Mouse (Mus musculus) hindbrain, embryonic 10.5 days (tissue): ENCODE results near the gene 0610030E20Rik. TPM values are rescaled to one million over a fixed set of nuclear protein-coding genes. Genes with fewer than 3 reads are reported as not detected.

Experiments used
- DNase-seq: peaks from one replicate; pipeline ENCODE4 v3.0.0-alpha.2; 2017; ENCODE audit warnings: low spot score
- H3K27ac ChIP-seq: fragments of 300-500 bp; sonication (generic); 2 replicates; pipeline ENCODE4 v1.5.1; 2016; ENCODE audit warnings: mild to moderate bottlenecking, moderate library complexity
- H3K27me3 ChIP-seq: fragments of 300-500 bp; sonication (generic); 2 replicates; pipeline ENCODE4 v1.6.1; 2016; ENCODE audit warnings: mild to moderate bottlenecking; ENCODE audit not compliant: poor library complexity, insufficient read depth, severe bottlenecking
- H3K36me3 ChIP-seq: fragments of 300-500 bp; sonication (generic); 2 replicates; pipeline ENCODE4 v1.6.1; 2016; ENCODE audit warnings: mild to moderate bottlenecking, moderate library complexity
- H3K4me1 ChIP-seq: fragments of 300-500 bp; sonication (generic); replicated peaks from 2 replicates; pipeline ENCODE4 v1.6.1; 2016; ENCODE audit warnings: mild to moderate bottlenecking
- H3K4me3 ChIP-seq: fragments of 300-500 bp; sonication (generic); 2 replicates; pipeline ENCODE4 v1.5.1; 2016; ENCODE audit warnings: mild to moderate bottlenecking, moderate library complexity
- H3K9me3 ChIP-seq: fragments of 300-500 bp; sonication (generic); 2 replicates; pipeline ENCODE4 v1.6.1; 2016; ENCODE audit warnings: mild to moderate bottlenecking, moderate library complexity
- WGBS: fragments of 180-500 bp; shearing (Covaris S2); methylation state at CpG from one replicate; pipeline ENCODE4 v1.1.7; 2016; 5-methylcytosine and 5-hydroxymethylcytosine counted together
- polyA plus RNA-seq: library from polyadenylated mRNA; unstranded; fragments of >200 nt; fragmentation: Nextera tagmentation; extraction: Ambion mirVana; gene quantifications from 2 replicates; pipeline ENCODE4 v1.2.1, GENCODE M21; 2016

0610030E20Rik gene
- polyA plus RNA-seq, 1 experiment from 2014 or later: 25.5 TPM

DNA sequence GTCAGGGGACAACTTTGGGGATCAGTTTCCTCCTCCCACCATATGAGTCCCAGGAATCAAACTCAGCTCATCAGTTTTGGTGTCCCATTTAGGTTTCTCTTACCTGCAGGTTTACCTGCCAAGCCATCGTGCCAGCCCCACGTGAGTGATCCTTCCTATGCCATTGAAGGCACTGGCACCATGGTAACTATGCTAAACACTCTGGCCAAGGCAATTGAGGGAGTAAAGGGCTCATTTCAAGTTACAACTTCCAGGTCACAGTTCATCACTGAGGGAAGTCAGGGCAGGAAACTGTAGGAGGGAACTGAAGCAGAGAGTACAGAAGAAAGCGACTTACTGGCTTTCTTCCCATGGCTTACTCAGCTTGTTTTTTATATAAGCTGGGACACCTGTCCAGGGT lies 19.2 kb downstream of the 0610030E20Rik start:
- no peaks in the 10 kb centered on the region for H3K9me3 ChIP-seq
- WGBS: 66% methylated on average over 3 of the region's 3 CpGs
- H3K27me3 ChIP-seq: no peaks in the 10 kb centered on the region
- H3K27ac ChIP-seq: no peak overlapping the region
- peaks cover 18% of the 10 kb centered on the region for H3K4me1 ChIP-seq
- H3K4me3 ChIP-seq: no peak overlapping the region
- no peak for DNase-seq
- no peaks in the 10 kb centered on the region for H3K36me3 ChIP-seq

GRCm38 (mm10) chr6:72366844-72367443 lies 19.8 kb downstream of the 0610030E20Rik start, which contains the start of gene Rnf181:
Gene Rnf181 (minus strand): TSS chr6:72366956.
- Histone ChIP-seq H3K27ac (no peak within 1 kb of the TSS), H3K27me3 (no peaks in the 10 kb centered on the region), H3K4me1 (peaks cover 17% of the 10 kb centered on the region), H3K4me3 (no peak within 1 kb of the TSS), H3K36me3 (no peaks in the 10 kb centered on the region), H3K9me3 (no peaks in the 10 kb centered on the region)
- no peak for DNase-seq
- WGBS: 78% methylated on average over 4 of the region's 4 CpGs

DNA sequence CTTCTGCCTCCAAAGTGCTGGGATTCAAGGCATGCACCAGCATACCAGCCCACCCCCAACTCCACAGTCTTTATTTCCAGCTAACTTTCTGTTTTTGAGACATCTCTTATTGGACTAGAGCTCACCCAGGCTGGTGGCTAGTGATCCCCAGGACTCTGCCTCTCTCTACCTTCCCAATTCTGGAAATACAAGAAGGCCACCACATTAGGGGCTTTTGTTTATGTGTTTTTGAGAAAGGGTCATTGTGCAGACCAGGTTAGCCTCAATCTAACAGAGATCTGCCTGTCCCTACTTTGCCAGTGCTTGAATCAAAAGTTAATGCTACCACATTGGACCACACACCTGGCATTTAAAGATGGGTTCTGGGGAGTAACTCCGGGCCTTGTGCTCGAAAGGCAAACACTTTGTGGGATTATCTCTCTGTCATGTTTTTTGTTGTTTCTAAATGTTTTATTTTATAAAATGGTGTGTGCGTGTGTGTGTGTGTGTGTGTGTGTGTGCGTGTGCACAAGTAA lies 20.4 kb downstream of the 0610030E20Rik start:
- WGBS: 72% methylated on average over 4 of the region's 4 CpGs
- Histone ChIP-seq H3K4me3 (no peak overlapping the region), H3K27ac (no peak overlapping the region), H3K36me3 (no peaks in the 10 kb centered on the region), H3K27me3 (no peaks in the 10 kb centered on the region), H3K4me1 (peaks cover 17% of the 10 kb centered on the region), H3K9me3 (no peaks in the 10 kb centered on the region)
- no peak for DNase-seq

- Histone ChIP-seq H3K36me3 (no peaks in the 10 kb centered on the region), H3K4me1 (peaks cover 11% of the 10 kb centered on the region), H3K9me3 (no peaks in the 10 kb centered on the region), H3K27ac (no peak overlapping the region), H3K27me3 (no peaks in the 10 kb centered on the region), H3K4me3 (no peak overlapping the region)
- no peak for DNase-seq
- 81% methylated on average over 4 of the region's 4 CpGs for WGBS
These were observed 22.4 kb downstream of the 0610030E20Rik start for GRCm38 (mm10) chr6:72369557-72369956.

DNA sequence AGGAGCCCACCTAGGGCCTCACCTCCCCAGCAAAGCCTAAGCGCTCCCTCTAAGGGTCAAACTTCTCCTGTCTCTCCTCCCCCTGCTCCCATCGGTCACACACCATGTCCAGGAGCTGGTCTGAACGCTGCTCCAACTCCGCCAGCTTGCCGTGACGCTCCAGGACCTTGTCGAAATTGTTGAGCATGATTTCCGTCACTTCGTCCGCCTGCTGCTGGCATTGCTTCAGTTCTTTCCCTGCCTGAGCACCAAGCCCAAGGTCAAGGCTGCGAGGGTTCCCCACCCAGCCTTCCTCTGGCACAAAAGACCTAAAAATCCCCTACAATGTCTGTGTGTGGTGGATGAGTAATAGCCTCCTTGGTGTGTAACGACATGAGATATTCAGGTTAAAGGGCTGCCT lies 23.0 kb downstream of the 0610030E20Rik start:
- Histone ChIP-seq H3K27me3 (no peaks in the 10 kb centered on the region), H3K4me1 (peaks cover 11% of the 10 kb centered on the region), H3K36me3 (no peaks in the 10 kb centered on the region), H3K4me3 (no peak overlapping the region), H3K9me3 (no peaks in the 10 kb centered on the region), H3K27ac (no peak overlapping the region)
- DNase-seq: no peak
- WGBS: 80% methylated on average over 12 of the region's 12 CpGs

DNA sequence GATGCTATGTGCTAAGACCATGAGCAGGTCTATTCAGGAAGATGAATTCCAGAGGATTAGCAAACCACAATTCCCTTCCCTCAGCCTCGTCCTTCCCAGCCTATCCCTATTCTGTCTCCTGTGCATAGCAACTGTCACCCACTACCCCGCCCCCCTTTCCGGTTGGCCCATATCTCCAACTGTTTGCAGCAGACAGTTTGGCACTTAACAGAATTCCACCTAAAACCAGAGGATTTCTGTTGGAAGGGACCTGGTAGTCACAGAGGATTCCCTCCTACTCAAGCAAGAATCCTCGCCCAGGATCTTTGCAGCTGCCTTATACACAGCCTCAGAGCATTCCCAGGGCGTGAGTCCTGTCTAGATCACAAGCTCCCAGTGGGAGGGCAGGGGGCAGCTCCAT lies 24.0 kb downstream of the 0610030E20Rik start:
- Histone ChIP-seq H3K36me3 (no peaks in the 10 kb centered on the region), H3K4me1 (peaks cover 11% of the 10 kb centered on the region), H3K9me3 (no peaks in the 10 kb centered on the region), H3K27me3 (no peaks in the 10 kb centered on the region), H3K27ac (peak overlapping the region; percentile 43), H3K4me3 (no peak overlapping the region)
- no peak for DNase-seq
- WGBS: 49% methylated on average over 5 of the region's 5 CpGs

- 24% methylated on average over 1 of the region's 1 CpGs for WGBS
These were observed 24.5 kb downstream of the 0610030E20Rik start for GRCm38 (mm10) chr6:72371571-72371970.

GRCm38 (mm10) chr6:72373184-72373583 lies 26.1 kb downstream of the 0610030E20Rik start:
- Histone ChIP-seq H3K9me3 (no peaks in the 10 kb centered on the region), H3K27ac (no peak overlapping the region), H3K36me3 (no peaks in the 10 kb centered on the region), H3K4me1 (peaks cover 11% of the 10 kb centered on the region), H3K27me3 (peaks cover 4% of the 10 kb centered on the region), H3K4me3 (no peak overlapping the region)
- WGBS: 88% methylated on average over 4 of the region's 4 CpGs
- DNase-seq: no peak

More at GRCm38 (mm10) chr6:72371571-72371970, 24.5 kb downstream of the 0610030E20Rik start:
- no peak for DNase-seq
- Histone ChIP-seq H3K27ac (peak overlapping the region; percentile 43), H3K4me3 (no peak overlapping the region), H3K9me3 (no peaks in the 10 kb centered on the region), H3K36me3 (no peaks in the 10 kb centered on the region), H3K4me1 (peaks cover 11% of the 10 kb centered on the region), H3K27me3 (no peaks in the 10 kb centered on the region)

DNA sequence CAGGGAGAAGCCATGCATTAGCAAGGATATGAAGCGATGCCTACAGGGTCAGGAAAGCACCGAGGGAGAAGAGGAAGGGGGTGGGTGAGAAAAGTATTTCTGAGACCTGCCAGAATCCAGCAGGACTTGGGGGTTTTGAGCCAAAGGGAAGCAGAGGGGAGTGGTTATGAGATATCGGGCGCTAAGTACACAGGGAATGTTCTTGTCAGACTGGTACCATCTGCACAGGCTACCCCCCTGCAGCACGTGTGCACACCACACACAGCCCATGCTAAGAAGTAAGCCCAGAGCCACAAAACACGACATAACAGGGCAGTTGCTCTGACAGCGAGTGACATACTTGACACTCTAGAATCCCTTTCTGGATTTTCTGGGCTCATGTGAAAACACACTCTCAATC lies 27.1 kb downstream of the 0610030E20Rik start:
- no peak for DNase-seq
- WGBS: 80% methylated on average over 7 of the region's 7 CpGs
- peaks cover 14% of the 10 kb centered on the region for H3K27me3 ChIP-seq
- H3K36me3 ChIP-seq: no peaks in the 10 kb centered on the region
- H3K4me1 ChIP-seq: peaks cover 11% of the 10 kb centered on the region
- H3K9me3 ChIP-seq: no peaks in the 10 kb centered on the region
- no peak overlapping the region for H3K27ac ChIP-seq
- no peak overlapping the region for H3K4me3 ChIP-seq

DNA sequence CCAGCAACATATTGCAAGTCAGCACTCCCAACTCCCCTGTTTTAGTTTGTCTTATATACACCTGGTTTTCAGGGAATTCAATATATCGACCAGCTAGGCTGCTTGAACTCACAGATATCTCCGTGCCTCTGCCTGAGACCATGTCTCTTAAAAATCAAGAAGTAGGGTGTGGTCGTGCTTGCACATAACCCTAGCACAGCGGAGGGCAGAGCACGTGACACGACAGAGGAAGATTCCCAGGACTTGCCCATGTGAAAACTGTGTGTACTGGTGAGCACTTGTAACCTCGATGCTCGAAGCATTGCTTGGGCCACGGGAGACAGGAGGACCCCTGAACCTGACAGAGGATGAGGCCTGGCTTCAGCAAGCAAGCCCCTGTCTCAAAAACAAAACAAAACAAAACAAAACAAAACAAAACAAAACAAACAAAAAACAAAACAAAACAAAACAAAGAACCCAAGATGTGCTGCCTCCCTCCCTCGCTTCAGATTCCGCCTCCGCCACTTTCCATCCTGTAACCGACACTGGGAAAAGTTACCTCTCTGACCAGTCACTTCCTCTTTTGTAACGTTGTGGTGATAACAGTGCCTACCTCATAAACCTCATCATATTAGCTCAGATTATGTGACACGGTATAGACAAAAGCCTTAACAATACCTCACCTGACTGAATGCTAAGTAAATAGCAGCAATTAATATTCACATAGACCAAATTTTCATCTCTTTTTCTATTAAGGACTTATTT lies 27.9 kb downstream of the 0610030E20Rik start:
- H3K9me3 ChIP-seq: no peaks in the 10 kb centered on the region
- no peak overlapping the region for H3K4me3 ChIP-seq
- no peak for DNase-seq
- peaks cover 15% of the 10 kb centered on the region for H3K4me1 ChIP-seq
- no peaks in the 10 kb centered on the region for H3K36me3 ChIP-seq
- H3K27me3 ChIP-seq: peaks cover 22% of the 10 kb centered on the region
- H3K27ac ChIP-seq: no peak overlapping the region
- 84% methylated on average over 15 of the region's 15 CpGs for WGBS

GRCm38 (mm10) chr6:72378510-72379234 lies 31.6 kb downstream of the 0610030E20Rik start:
- DNase-seq: no peak
- WGBS: 85% methylated on average over 8 of the region's 8 CpGs
- Histone ChIP-seq H3K36me3 (no peaks in the 10 kb centered on the region), H3K27me3 (peaks cover 40% of the 10 kb centered on the region), H3K4me3 (no peak overlapping the region), H3K4me1 (peaks cover 10% of the 10 kb centered on the region), H3K27ac (no peak overlapping the region), H3K9me3 (no peaks in the 10 kb centered on the region)

DNA sequence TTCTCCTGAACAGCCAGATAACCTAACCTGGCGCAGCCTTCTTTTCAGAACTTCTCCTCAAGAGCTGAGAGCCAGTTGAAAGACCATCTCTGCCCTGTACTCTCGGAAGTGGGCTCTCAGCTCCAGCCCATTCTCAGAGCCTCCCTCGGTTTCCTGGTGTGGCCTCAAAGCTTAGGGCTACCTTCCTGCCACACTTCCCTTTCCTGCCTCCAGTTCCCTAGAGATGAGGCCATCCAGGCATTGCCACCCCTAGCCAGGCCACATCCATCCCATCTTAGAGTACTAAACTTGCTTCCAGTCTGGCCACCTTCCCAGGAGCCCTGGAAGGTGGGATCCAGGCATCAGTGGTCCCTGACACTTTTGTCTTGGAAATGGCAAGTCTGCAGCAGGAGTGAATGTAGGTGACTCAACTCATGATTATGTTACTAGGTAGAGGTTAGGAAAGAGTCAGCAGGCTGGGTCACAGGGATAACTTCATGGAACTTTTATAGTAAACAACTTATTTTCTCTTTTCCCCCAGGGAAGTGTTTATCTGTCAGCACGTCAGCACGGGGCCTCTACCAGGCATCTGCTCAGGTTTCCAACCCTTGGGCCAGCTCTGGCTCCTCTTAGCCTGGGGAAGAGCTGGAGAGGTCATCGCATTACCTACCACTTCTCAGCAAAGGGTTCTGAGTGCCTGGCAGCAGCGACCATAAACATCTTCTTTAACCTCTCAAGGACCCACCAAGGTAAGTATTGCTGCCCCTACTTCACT lies 32.4 kb downstream of the 0610030E20Rik start:
- Histone ChIP-seq H3K27me3 (peaks cover 40% of the 10 kb centered on the region), H3K9me3 (no peaks in the 10 kb centered on the region), H3K4me3 (peak overlapping the region; percentile 55), H3K4me1 (peaks cover 10% of the 10 kb centered on the region), H3K36me3 (no peaks in the 10 kb centered on the region), H3K27ac (peak overlapping the region; percentile 71)
- WGBS: 37% methylated on average over 7 of the region's 7 CpGs
- no peak for DNase-seq
